Mouse (Mus musculus) MEL (cell line): ENCODE results near the gene Ccdc126. TPM values are rescaled to one million over a fixed set of nuclear protein-coding genes. Genes with fewer than 3 reads are reported as not detected.

Experiments
- DNase-seq: peaks from one replicate; pipeline ENCODE4 v3.0.0; 2011; ENCODE audit warnings: low read depth, low spot score
- H3K27ac ChIP-seq: 2 replicates; pipeline ENCODE4 v1.5.1; 2012; ENCODE audit warnings: low read depth, mild to moderate bottlenecking, control low read depth, low read length, moderate library complexity; ENCODE audit not compliant: control insufficient read depth
- H3K27me3 ChIP-seq, 2 experiments: fragments of 150-350 bp in 1 of 2; sonication (generic) in 1 of 2; 2 replicates each; pipeline ENCODE4 v1.6.1; 2012; ENCODE audit warnings: low read length in 2 of 2, mild to moderate bottlenecking in 2 of 2, improper control_type of control experiment in 1 of 2, moderate library complexity in 1 of 2; ENCODE audit not compliant: insufficient read depth in 2 of 2, control insufficient read depth in 1 of 2
- H3K36me3 ChIP-seq, 2 experiments: 2 replicates each; pipeline ENCODE4 v1.6.1; 2012 to 2014; ENCODE audit warnings: low read length in 2 of 2, improper control_type of control experiment in 1 of 2, inconsistent platforms in 1 of 2, mild to moderate bottlenecking in 1 of 2; ENCODE audit not compliant: insufficient read depth in 2 of 2, control insufficient read depth in 1 of 2
- H3K4me1 ChIP-seq, 2 experiments: fragments of 150-350 bp in 1 of 2; sonication (generic) in 1 of 2; 2 replicates each; pipeline ENCODE4 v1.6.1; 2012; ENCODE audit warnings: low read length in 2 of 2, improper control_type of control experiment in 1 of 2, mild to moderate bottlenecking in 1 of 2; ENCODE audit not compliant: insufficient read depth in 2 of 2, control insufficient read depth in 1 of 2
- H3K4me3 ChIP-seq, 2 experiments: fragments of 150-350 bp in 1 of 2; sonication (generic) in 1 of 2; 2 replicates each; pipeline ENCODE4 v1.5.1; 2012; ENCODE audit warnings: low read depth in 2 of 2, low read length in 2 of 2, mild to moderate bottlenecking in 2 of 2, moderate library complexity in 2 of 2, control low read depth in 1 of 2, improper control_type of control experiment in 1 of 2; ENCODE audit not compliant: control insufficient read depth in 1 of 2, insufficient read depth in 1 of 2
- H3K79me2 ChIP-seq: 2 replicates; pipeline ENCODE4 v1.6.1; 2012; ENCODE audit warnings: mild to moderate bottlenecking, low read length, moderate library complexity; ENCODE audit not compliant: control insufficient read depth, poor library complexity, insufficient read depth
- H3K9ac ChIP-seq: 2 replicates; pipeline ENCODE4 v1.6.1; 2012; ENCODE audit warnings: low read depth, mild to moderate bottlenecking, control low read depth, low read length, moderate library complexity; ENCODE audit not compliant: control insufficient read depth, poor library complexity, severe bottlenecking
- H3K9me3 ChIP-seq: fragments of 150-350 bp; sonication (generic); replicated peaks from 2 replicates; pipeline ENCODE4 v1.6.1; 2012; ENCODE audit warnings: mild to moderate bottlenecking, low read length, improper control_type of control experiment, moderate library complexity; ENCODE audit not compliant: insufficient read depth
- BHLHE40 ChIP-seq: IDR thresholded peaks from 2 replicates; pipeline ENCODE4 v1.6.1; 2012; ENCODE audit warnings: low read depth, mild to moderate bottlenecking, inconsistent platforms, low read length, improper control_type of control experiment, borderline replicate concordance
- CHD1 ChIP-seq: IDR thresholded peaks from 2 replicates; pipeline ENCODE4 v1.6.1; 2012; ENCODE audit warnings: low read depth, mild to moderate bottlenecking, inconsistent platforms, low read length, improper control_type of control experiment
- E2F4 ChIP-seq: IDR thresholded peaks from 2 replicates; pipeline ENCODE4 v1.6.1; 2011; ENCODE audit warnings: low read depth, low read length, improper control_type of control experiment, borderline replicate concordance
- ELF1 ChIP-seq: IDR thresholded peaks from 2 replicates; pipeline ENCODE4 v1.6.1; 2014; ENCODE audit warnings: low read depth, mild to moderate bottlenecking, inconsistent platforms, low read length, improper control_type of control experiment, moderate library complexity
- EP300 ChIP-seq, 2 experiments: IDR thresholded peaks; 2 replicates each; pipeline ENCODE4 v1.6.1; 2011; ENCODE audit warnings: improper control_type of control experiment in 2 of 2, low read length in 2 of 2, low read depth in 1 of 2, mild to moderate bottlenecking in 1 of 2
- ETS1 ChIP-seq: IDR thresholded peaks from 2 replicates; pipeline ENCODE4 v1.6.1; 2012; ENCODE audit warnings: low read depth, mild to moderate bottlenecking, inconsistent platforms, low read length, improper control_type of control experiment, moderate library complexity
- GATA1 ChIP-seq: IDR thresholded peaks from 2 replicates; pipeline ENCODE4 v1.6.1; 2011; ENCODE audit warnings: low read depth, low read length, improper control_type of control experiment
- HCFC1 ChIP-seq: IDR thresholded peaks from 2 replicates; pipeline ENCODE4 v1.6.1; 2012; ENCODE audit warnings: low read depth, mild to moderate bottlenecking, inconsistent platforms, low read length, improper control_type of control experiment, moderate library complexity
- JUND ChIP-seq: IDR thresholded peaks from 2 replicates; pipeline ENCODE4 v1.6.1; 2011; ENCODE audit warnings: low read depth, mild to moderate bottlenecking, improper control_type of control experiment, low read length
- MEF2A ChIP-seq: IDR thresholded peaks from 2 replicates; pipeline ENCODE4 v1.6.1; 2014; ENCODE audit warnings: low read depth, mild to moderate bottlenecking, inconsistent platforms, low read length, improper control_type of control experiment; ENCODE audit not compliant: poor library complexity, insufficient replicate concordance, severe bottlenecking; ENCODE audit errors: extremely low read depth
- MXI1 ChIP-seq: IDR thresholded peaks from 2 replicates; pipeline ENCODE4 v1.6.1; 2011; ENCODE audit warnings: mild to moderate bottlenecking, low read depth, low read length, improper control_type of control experiment
- MYB ChIP-seq: IDR thresholded peaks from 2 replicates; pipeline ENCODE4 v1.6.1; 2011; ENCODE audit warnings: mild to moderate bottlenecking, low read depth, low read length, improper control_type of control experiment
- MYC ChIP-seq: IDR thresholded peaks from 2 replicates; pipeline ENCODE4 v1.6.1; 2011; ENCODE audit warnings: low read depth, mild to moderate bottlenecking, low read length, improper control_type of control experiment, moderate library complexity
- NELFE ChIP-seq: IDR thresholded peaks from 2 replicates; pipeline ENCODE4 v1.6.1; 2011; ENCODE audit warnings: low read depth, low read length, improper control_type of control experiment
- NRF1 ChIP-seq: IDR thresholded peaks from 2 replicates; pipeline ENCODE4 v1.6.1; 2014; ENCODE audit warnings: low read depth, mild to moderate bottlenecking, inconsistent platforms, low read length, improper control_type of control experiment, moderate library complexity; ENCODE audit not compliant: poor library complexity, insufficient read depth, severe bottlenecking
- POLR2A ChIP-seq, 2 experiments: IDR thresholded peaks; 2 replicates each; pipeline ENCODE4 v1.6.1; 2011 to 2012; ENCODE audit warnings: low read length in 2 of 2, mild to moderate bottlenecking in 2 of 2, control low read depth in 1 of 2, improper control_type of control experiment in 1 of 2, low read depth in 1 of 2, moderate library complexity in 1 of 2; ENCODE audit not compliant: control insufficient read depth in 1 of 2, insufficient read depth in 1 of 2, poor library complexity in 1 of 2
- POLR2AphosphoS2 ChIP-seq: IDR thresholded peaks from 2 replicates; pipeline ENCODE4 v1.6.1; 2011; ENCODE audit warnings: low read length, improper control_type of control experiment
- POLR2AphosphoS5 ChIP-seq: IDR thresholded peaks from 2 replicates; pipeline ENCODE4 v1.6.1; 2012; ENCODE audit warnings: low read depth, borderline replicate concordance, mild to moderate bottlenecking, inconsistent platforms, low read length, moderate library complexity, mixed read lengths
- RAD21 ChIP-seq: IDR thresholded peaks from 2 replicates; pipeline ENCODE4 v1.6.1; 2011; ENCODE audit warnings: mild to moderate bottlenecking, low read depth, low read length, improper control_type of control experiment
- RCOR1 ChIP-seq: IDR thresholded peaks from 2 replicates; pipeline ENCODE4 v1.6.1; 2012; ENCODE audit warnings: low read depth, mild to moderate bottlenecking, inconsistent platforms, low read length, improper control_type of control experiment
- SIN3A ChIP-seq: IDR thresholded peaks from 2 replicates; pipeline ENCODE4 v1.6.1; 2012; ENCODE audit warnings: low read length, improper control_type of control experiment, inconsistent platforms
- SMC3 ChIP-seq: IDR thresholded peaks from 2 replicates; pipeline ENCODE4 v1.6.1; 2011; ENCODE audit warnings: low read depth, low read length, improper control_type of control experiment
- TBP ChIP-seq: IDR thresholded peaks from 2 replicates; pipeline ENCODE4 v1.8.0; 2011; ENCODE audit warnings: low read depth, low read length, improper control_type of control experiment
- TCF12 ChIP-seq: IDR thresholded peaks from 2 replicates; pipeline ENCODE4 v1.6.1; 2014; ENCODE audit warnings: low read depth, mild to moderate bottlenecking, inconsistent platforms, low read length, improper control_type of control experiment, moderate library complexity
- UBTF ChIP-seq: IDR thresholded peaks from 2 replicates; pipeline ENCODE4 v1.6.1; 2012; ENCODE audit warnings: low read depth, mild to moderate bottlenecking, inconsistent platforms, low read length, improper control_type of control experiment, moderate library complexity, borderline replicate concordance; ENCODE audit not compliant: insufficient read depth
- USF1 ChIP-seq: IDR thresholded peaks from 2 replicates; pipeline ENCODE4 v1.6.1; 2014; ENCODE audit warnings: low read depth, mild to moderate bottlenecking, inconsistent platforms, low read length, improper control_type of control experiment, moderate library complexity
- USF2 ChIP-seq, 2 experiments: IDR thresholded peaks; 2 replicates each; pipeline ENCODE4 v1.6.1; 2011 to 2012; ENCODE audit warnings: improper control_type of control experiment in 2 of 2, low read length in 2 of 2, borderline replicate concordance in 1 of 2, inconsistent platforms in 1 of 2, low read depth in 1 of 2, mild to moderate bottlenecking in 1 of 2; ENCODE audit not compliant: insufficient read depth in 1 of 2
- ZC3H11A ChIP-seq: IDR thresholded peaks from 2 replicates; pipeline ENCODE4 v1.6.1; 2012; ENCODE audit warnings: low read depth, mild to moderate bottlenecking, inconsistent platforms, low read length, improper control_type of control experiment
- ZMIZ1 ChIP-seq: IDR thresholded peaks from 2 replicates; pipeline ENCODE4 v1.6.1; 2012; ENCODE audit warnings: low read depth, mild to moderate bottlenecking, inconsistent platforms, low read length, improper control_type of control experiment, moderate library complexity
- ZNF384 ChIP-seq: IDR thresholded peaks from 2 replicates; pipeline ENCODE4 v1.6.1; 2012; ENCODE audit warnings: low read depth, mild to moderate bottlenecking, inconsistent platforms, low read length, improper control_type of control experiment
- polyA plus RNA-seq, 2 experiments: library from polyadenylated mRNA; stranded (reverse) in 1 of 2; unstranded in 1 of 2; fragments of >175 nt in 1 of 2; fragments of >200 nt in 1 of 2; gene quantifications; 2 replicates each; pipeline versions ENCODE4 v1.2.1 to v1.2.4; 2012; ENCODE audit warnings: low replicate concordance in 2 of 2, low read depth in 1 of 2; ENCODE audit not compliant: insufficient read length in 2 of 2, insufficient read depth in 1 of 2, missing spikeins in 1 of 2
- total RNA-seq: library from RNA; depleted of rRNA; stranded (reverse); fragments of 300-350 nt; gene quantifications from 2 replicates; pipeline ENCODE4 v1.2.3, GENCODE M21; 2012

Gene Ccdc126
- total and polyA plus RNA-seq, 3 experiments, result 3.8 to 3.9 TPM; not detected in 1

DNA sequence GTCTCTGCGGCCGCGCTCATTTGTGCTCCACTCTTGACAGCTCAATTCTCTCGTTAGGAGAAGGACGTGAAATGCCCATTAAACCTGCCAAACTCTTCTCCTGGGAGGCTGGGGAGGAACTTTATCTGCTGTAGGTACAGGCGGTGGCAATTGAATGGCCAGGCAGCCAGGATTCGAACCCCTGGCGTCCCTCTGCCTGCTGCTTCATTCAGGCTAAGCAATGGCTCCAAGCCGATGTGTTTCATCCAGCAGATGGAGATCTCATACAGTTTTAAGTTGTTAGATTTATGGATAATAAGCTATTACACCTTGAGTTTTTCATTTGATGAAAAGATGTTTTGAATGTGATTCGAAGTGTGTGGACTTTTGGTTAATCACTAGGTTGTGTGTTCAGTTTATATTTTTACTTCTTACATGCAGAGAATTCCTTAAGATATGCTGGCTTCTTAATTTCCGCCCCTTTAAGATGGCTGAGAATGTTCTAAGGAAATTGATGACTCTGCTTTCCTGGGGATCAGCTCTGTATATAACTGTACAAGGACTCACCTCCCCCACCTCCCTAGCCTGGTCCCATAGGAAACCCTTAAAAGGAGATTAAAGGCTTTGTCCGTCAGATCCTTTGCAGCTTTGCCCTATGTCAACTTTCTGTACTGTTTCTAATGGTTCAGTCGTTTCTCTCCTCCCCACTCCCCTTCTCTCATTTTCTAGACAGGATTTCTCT is 681 bp downstream of the Ccdc126 start:
- Histone ChIP-seq H3K36me3 (peaks cover 0 to 24% of the 10 kb centered on the region in 2 experiments; a peak in 2 of 4 replicates), H3K4me1 (peaks cover 6 to 15% of the 10 kb centered on the region in 2 experiments; a peak in 3 of 4 replicates), H3K27me3 (peaks cover 0 to 3% of the 10 kb centered on the region in 2 experiments; a peak in 1 of 4 replicates), H3K9ac (peak overlapping the region; percentile 84), H3K4me3 (peak overlapping the region; percentile 65 to 92), H3K79me2 (peaks cover 3% of the 10 kb centered on the region), H3K9me3 (no peaks in the 10 kb centered on the region), H3K27ac (peak overlapping the region; percentile 18)
- TF ChIP-seq TBP (no peak), SMC3 (no peak), MYB (no peak)
- DNase-seq, result peak; percentile 64

DNA sequence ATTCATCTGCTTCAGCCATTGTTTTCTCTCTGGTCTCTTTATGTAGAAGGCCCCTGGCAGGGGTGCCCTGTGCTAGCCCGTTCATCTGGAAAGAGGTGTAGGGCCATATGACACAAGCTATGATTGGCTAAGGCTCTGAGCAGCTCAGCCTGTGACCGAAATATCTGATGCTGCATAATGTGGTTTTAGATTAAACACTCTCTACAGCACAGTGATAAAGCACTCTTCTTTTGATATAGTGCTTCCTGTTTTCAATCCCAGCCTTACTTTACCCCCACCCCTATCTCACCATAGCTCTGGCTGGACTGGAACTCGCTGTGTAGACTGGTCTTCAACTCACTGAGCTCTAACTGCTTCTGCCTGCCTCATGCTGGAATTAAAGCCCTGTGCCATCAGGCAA is 2.3 kb downstream of the Ccdc126 start:
- Histone ChIP-seq H3K4me3 (peak overlapping the region; percentile 28 to 41), H3K4me1 (peaks cover 6 to 15% of the 10 kb centered on the region in 2 experiments; a peak in 3 of 4 replicates), H3K27me3 (peaks cover 0 to 3% of the 10 kb centered on the region in 2 experiments; a peak in 1 of 4 replicates), H3K36me3 (peaks cover 0 to 24% of the 10 kb centered on the region in 2 experiments; a peak in 2 of 4 replicates), H3K79me2 (peaks cover 3% of the 10 kb centered on the region), H3K9me3 (no peaks in the 10 kb centered on the region), H3K27ac (peak overlapping the region; percentile 15), H3K9ac (peak overlapping the region; percentile 30)
- peak; percentile 73 for DNase-seq
- no peak for TF ChIP-seq POLR2A (IDR thresholded peaks at IDR 0.05; ENCODE audit: control insufficient read depth in 1 of 2, insufficient read depth in 1 of 2, low read depth in 1 of 2, low read length in 2 of 2, poor library complexity in 1 of 2)
- no peak for TF ChIP-seq MEF2A
- TF ChIP-seq TCF12, result peak; percentile 53
- no peak for TF ChIP-seq POLR2AphosphoS2
- TF ChIP-seq GATA1, result peak; percentile 94
- no peak for TF ChIP-seq UBTF
- TF ChIP-seq JUND, result no peak
- TF ChIP-seq MYC, result no peak
- no peak for TF ChIP-seq ZMIZ1
- peak; percentile 77 for TF ChIP-seq EP300 (IDR thresholded peaks at IDR 0.05; ENCODE audit: low read depth in 1 of 2, low read length in 2 of 2)
- no peak for TF ChIP-seq ELF1
- TF ChIP-seq SIN3A, result peak; percentile 47
- no peak for TF ChIP-seq MYB
- no peak for TF ChIP-seq USF2 (IDR thresholded peaks at IDR 0.05; ENCODE audit: borderline replicate concordance in 1 of 2, insufficient read depth in 1 of 2, low read depth in 1 of 2, low read length in 2 of 2)
- TF ChIP-seq NRF1, result no peak
- 0 out of 2 replicates have a peak, but pooled peaks have one; percentile 32 for TF ChIP-seq USF1
- TF ChIP-seq RCOR1, result peak; percentile 87
- no peak for TF ChIP-seq CHD1
- no peak for TF ChIP-seq POLR2AphosphoS5
- no peak for TF ChIP-seq MXI1
- no peak for TF ChIP-seq HCFC1
- TF ChIP-seq RAD21, result no peak
- TF ChIP-seq ZNF384, result peak; percentile 67
- peak; percentile 78; the same call in 1 of the 2 replicates for TF ChIP-seq ETS1
- peak; percentile 54; the same call in 1 of the 2 replicates for TF ChIP-seq BHLHE40
- TF ChIP-seq NELFE, result no peak
- no peak for TF ChIP-seq E2F4
- no peak for TF ChIP-seq ZC3H11A
